Mouse (Mus musculus) CD8-positive naive resting alpha-beta T cell, adult 2 months (primary cell): ENCODE results near the gene Cc2d1a.

Source experiments
- DNase-seq, 2 experiments: peaks; one replicate each; pipeline ENCODE4 v3.0.0; 2022; ENCODE audit warnings: low read depth in 2 of 2, low spot score in 2 of 2

The Cc2d1a gene

GRCm38 (mm10) chr8:84105676-84106075, 42.1 kb downstream of the Cc2d1a start:
- no peak for DNase-seq

- peak; percentile 95 to 96 for DNase-seq
Measured at GRCm38 (mm10) chr8:84104697-84105609, 42.8 kb downstream of the Cc2d1a start, which contains the start of gene Dcaf15. TSS of gene Dcaf15 (minus strand) at chr8:84104768.

- peak; percentile 62 to 64 for DNase-seq
Measured at GRCm38 (mm10) chr8:84104221-84104620, 43.5 kb downstream of the Cc2d1a start.

- no peak for DNase-seq
Measured at GRCm38 (mm10) chr8:84103601-84104000, 44.1 kb downstream of the Cc2d1a start.

- no peak for DNase-seq
Measured at GRCm38 (mm10) chr8:84101476-84102270, 46.1 kb downstream of the Cc2d1a start.

GRCm38 (mm10) chr8:84098376-84098775, 49.4 kb downstream of the Cc2d1a start:
- no peak for DNase-seq

- DNase-seq, result no peak
Measured at GRCm38 (mm10) chr8:84096061-84096460, 51.7 kb downstream of the Cc2d1a start.

- DNase-seq, result no peak
Measured at GRCm38 (mm10) chr8:84090585-84090984, 57.2 kb downstream of the Cc2d1a start.

- no peak for DNase-seq
Measured at GRCm38 (mm10) chr8:84089277-84089676, 58.5 kb downstream of the Cc2d1a start.

GRCm38 (mm10) chr8:84087821-84088220, 59.9 kb downstream of the Cc2d1a start:
- no peak for DNase-seq

GRCm38 (mm10) chr8:84087156-84087555, 60.6 kb downstream of the Cc2d1a start:
- DNase-seq, result no peak

GRCm38 (mm10) chr8:84084341-84085115, 63.2 kb downstream of the Cc2d1a start:
- DNase-seq, result no peak

- DNase-seq, result no peak
Measured at GRCm38 (mm10) chr8:84083829-84084241, 63.9 kb downstream of the Cc2d1a start.
